Mouse (Mus musculus) macrophage (primary cell): Measurements from ENCODE around the gene Rsph10b. TPM values are rescaled to one million over a fixed set of nuclear protein-coding genes. Genes with fewer than 3 reads are reported as not detected.

Experiments
- H3K27ac ChIP-seq: fragments of 350-480 bp; formaldehyde crosslinking; 2 replicates; pipeline ENCODE4 v1.9.0; 2021
- H3K36me3 ChIP-seq: fragments of 350-480 bp; formaldehyde crosslinking; 2 replicates; pipeline ENCODE4 v1.9.0; 2021; ENCODE audit errors: inconsistent target
- H3K4me3 ChIP-seq: fragments of 350-480 bp; formaldehyde crosslinking; 2 replicates; pipeline ENCODE4 v1.9.0; 2021; ENCODE audit errors: inconsistent target
- H3K79me2 ChIP-seq: fragments of 350-480 bp; formaldehyde crosslinking; 2 replicates; pipeline ENCODE4 v1.9.0; 2021; ENCODE audit errors: inconsistent target
- WGBS: methylation state at CpG from one replicate; pipeline ENCODE4 v1.1.7; 2026; ENCODE audit warnings: inconsistent platforms; ENCODE audit not compliant: missing documents; 5-methylcytosine and 5-hydroxymethylcytosine counted together
- polyA plus RNA-seq: library from polyadenylated mRNA; stranded (reverse); fragments of 250-400 nt; gene quantifications from 3 replicates; pipeline ENCODE4 v1.2.4, GENCODE M21; 2018; ENCODE audit warnings: inconsistent platforms

Gene Rsph10b
- polyA plus RNA-seq, 1 experiment from 2014 or later: not detected

DNA sequence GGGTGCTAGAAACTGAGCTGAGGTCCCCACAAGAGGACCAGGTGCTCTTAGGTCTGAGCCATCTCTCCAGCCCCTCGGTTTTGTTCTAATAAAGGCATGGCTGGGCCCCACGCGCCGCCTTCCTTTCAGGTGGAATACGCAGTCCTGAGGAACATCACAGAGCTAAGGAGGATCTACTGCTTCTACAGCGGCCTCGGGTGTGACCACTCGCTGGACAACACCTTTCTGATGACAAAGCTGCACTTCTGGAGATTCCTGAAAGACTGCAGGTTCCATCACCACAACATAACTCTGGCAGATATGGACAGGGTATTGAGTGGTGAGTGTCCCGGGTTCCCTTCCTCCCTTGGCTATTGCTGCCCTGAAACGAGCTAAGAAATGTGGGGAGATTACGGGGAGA is 26.7 kb downstream of the Rsph10b start:
- no peak overlapping the region for H3K4me3 ChIP-seq
- no peaks in the 10 kb centered on the region for H3K36me3 ChIP-seq
- H3K27ac ChIP-seq: no peak overlapping the region
- H3K79me2 ChIP-seq: no peaks in the 10 kb centered on the region
- WGBS: 96% methylated on average over 11 of the region's 11 CpGs

DNA sequence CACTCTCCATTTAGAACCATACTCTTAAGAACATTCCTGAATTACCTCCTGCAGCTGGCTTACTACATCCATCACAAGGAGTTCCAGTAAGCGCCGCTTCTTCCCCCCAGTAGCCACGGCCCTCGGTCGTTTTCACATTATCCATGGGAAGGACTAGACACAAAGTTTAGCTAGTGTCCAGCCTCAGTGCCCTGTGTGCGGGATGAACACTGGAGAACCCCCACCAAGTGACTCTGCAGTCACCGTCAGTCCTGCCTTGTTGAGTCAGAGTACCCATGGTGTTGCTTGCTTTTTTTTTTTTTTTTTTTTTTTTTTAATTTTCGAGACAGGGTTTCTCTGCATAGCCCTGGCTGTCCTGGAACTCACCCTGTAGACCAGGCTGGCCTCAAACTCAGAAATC is 28.3 kb downstream of the Rsph10b start:
- WGBS: 88% methylated on average over 8 of the region's 8 CpGs
- no peaks in the 10 kb centered on the region for H3K36me3 ChIP-seq
- no peaks in the 10 kb centered on the region for H3K79me2 ChIP-seq
- no peak overlapping the region for H3K4me3 ChIP-seq
- no peak overlapping the region for H3K27ac ChIP-seq

DNA sequence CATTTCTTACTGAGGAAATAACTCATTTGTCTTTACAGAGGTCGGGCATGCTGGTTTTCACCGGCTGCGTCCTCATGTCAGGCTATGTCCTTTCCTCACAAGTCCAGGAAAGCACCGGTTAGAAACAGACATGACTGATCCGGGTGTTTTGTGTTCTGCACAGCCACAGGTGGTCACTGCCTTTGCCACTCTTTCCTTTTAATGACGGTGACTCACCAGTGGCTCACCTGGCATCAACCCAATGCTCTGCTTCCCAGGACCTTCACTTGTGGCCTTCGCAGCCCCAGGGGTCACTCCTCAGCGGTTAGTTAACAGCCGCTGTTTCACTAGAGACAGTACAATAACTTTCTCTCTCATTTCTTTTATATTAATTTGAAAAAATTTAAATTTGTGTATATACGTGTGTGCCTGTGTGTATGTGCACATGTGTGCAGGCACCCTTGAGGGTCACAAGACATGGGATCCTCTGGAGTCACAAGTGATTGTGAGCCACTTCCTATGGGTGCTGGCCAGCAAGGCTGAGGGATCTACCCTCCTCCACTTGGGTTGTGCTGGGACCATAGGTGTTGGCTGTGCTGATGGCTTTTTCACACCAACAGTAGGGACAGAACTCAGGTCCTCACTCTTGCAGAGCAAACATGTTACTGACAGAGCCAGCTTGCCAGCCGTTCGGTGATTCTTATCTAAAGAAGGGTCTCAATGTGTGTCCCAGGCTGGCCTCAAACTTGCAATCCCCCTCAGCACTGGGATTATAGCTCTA is 32.9 kb downstream of the Rsph10b start:
- 55% methylated on average over 12 of the region's 12 CpGs for WGBS
- Histone ChIP-seq H3K36me3 (no peaks in the 10 kb centered on the region), H3K27ac (no peak overlapping the region), H3K79me2 (no peaks in the 10 kb centered on the region), H3K4me3 (no peak overlapping the region)

DNA sequence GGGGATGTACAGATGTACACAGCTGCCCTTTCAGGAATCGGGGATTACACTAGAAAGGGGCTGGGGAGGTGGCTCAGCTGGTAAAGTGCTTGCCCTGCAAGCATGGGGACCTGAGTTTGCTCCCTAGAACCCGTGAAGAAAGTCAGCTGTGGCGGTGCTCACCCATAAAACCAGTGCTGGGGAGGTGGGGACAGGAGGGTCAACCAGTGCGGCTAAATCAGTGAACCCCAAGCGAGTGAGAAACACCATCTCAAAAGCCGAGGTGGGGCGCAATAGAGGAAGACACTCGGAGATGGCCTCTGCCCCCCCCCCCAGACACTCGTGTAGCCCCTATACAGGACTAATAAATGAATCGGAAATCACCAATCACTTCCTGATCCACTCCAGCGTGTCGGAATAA is 33.8 kb downstream of the Rsph10b start:
- H3K27ac ChIP-seq: no peak overlapping the region
- H3K4me3 ChIP-seq: no peak overlapping the region
- no peaks in the 10 kb centered on the region for H3K36me3 ChIP-seq
- H3K79me2 ChIP-seq: no peaks in the 10 kb centered on the region
- WGBS: 90% methylated on average over 11 of the region's 12 CpGs

DNA sequence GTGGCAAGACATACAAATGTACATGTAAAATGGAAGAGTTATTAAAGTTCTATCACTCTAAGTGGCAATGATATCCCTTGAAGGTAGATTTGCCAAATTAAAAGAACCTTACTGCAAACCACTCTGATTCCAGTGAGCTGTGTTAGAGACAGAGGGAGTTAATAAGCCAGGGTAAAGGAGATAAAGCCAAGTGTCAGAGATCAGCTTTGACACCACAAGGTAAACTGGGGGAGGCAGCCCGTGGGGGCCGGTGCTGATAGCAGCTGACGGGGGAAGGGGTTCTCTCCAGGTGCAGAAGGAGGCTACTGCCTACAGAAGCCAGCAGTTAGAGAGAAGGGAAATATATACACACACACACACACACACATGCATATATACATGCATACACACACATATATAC is 39.8 kb downstream of the Rsph10b start:
- no peaks in the 10 kb centered on the region for H3K79me2 ChIP-seq
- WGBS: 92% methylated on average over 3 of the region's 3 CpGs

DNA sequence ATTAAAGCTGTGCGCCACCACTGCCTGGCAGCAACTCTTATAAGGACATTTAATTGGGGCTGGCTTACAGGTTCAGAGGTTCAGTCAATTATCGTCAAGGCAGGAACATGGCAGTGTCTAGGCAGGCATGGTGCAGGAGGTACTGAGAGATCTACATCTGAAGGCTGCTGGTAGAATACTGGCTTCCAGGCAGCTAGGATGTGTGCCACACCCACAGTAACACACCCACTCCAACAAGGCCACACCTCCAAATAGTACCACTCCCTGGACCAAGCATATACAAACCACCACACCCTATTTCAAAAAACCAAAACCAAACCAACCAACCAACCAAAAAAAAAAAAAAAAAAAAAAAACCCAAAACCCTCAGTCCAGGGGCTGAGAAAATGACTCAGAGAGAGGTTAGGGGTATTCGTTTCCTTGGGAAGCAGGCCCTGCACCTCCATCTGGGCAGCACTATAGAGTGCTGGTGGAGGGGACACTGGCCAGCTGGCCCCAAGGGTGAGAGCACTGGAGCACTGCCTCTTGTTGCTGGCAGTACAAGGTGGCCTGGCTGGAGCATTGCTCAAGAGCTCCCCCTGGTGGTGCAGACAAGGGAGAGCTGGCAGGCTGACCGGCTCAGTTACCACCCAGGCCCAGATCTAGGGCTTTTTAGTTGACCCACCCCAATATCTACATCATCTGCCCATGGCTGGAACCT is 42.2 kb downstream of the Rsph10b start:
- Histone ChIP-seq H3K4me3 (no peak overlapping the region), H3K36me3 (no peaks in the 10 kb centered on the region), H3K27ac (no peak overlapping the region), H3K79me2 (no peaks in the 10 kb centered on the region)
- 55% methylated on average over 3 of the region's 4 CpGs for WGBS

More for the DNA sequence above, 39.8 kb downstream of the Rsph10b start:
- no peak overlapping the region for H3K4me3 ChIP-seq
- no peak overlapping the region for H3K27ac ChIP-seq
- H3K36me3 ChIP-seq: no peaks in the 10 kb centered on the region

DNA sequence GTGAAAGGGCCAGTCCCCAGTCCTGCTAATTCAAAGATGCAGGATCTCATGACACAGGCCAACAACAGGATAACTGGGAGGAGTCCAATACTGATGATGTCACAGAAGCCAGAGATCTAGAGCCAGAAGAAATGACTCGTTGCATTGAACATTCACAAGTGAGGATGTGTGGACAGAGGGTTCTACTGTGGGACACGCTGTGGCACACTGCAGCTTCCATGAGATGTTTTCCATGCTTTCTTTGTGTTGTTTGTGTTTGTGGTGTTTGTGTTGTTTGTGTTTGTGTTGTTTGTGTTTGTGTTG is 42.7 kb downstream of the Rsph10b start:
- Histone ChIP-seq H3K79me2 (no peaks in the 10 kb centered on the region), H3K36me3 (no peaks in the 10 kb centered on the region), H3K4me3 (no peak overlapping the region), H3K27ac (no peak overlapping the region)
- WGBS: 24% methylated on average over 2 of the region's 2 CpGs

DNA sequence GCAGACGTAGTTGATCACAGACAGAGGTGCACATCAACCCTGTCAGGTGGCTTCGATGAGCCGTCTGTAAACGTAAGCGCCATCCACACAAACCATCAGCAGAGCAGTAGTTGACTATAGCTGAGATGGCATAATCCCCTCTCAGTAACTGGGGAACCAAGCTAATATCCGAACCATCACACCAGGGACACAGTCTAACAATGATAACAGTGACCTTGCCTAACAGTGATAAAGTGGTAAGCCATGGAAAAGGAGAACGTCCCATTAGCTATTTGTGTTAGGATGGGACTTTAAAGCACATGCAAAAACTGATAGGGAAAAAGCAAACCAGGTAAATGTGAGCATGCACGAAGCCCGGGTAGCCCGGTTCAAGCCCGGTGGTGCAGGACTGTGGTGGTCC is 43.4 kb downstream of the Rsph10b start:
- Histone ChIP-seq H3K27ac (no peak overlapping the region), H3K4me3 (no peak overlapping the region)
- WGBS: 95% methylated on average over 11 of the region's 11 CpGs

DNA sequence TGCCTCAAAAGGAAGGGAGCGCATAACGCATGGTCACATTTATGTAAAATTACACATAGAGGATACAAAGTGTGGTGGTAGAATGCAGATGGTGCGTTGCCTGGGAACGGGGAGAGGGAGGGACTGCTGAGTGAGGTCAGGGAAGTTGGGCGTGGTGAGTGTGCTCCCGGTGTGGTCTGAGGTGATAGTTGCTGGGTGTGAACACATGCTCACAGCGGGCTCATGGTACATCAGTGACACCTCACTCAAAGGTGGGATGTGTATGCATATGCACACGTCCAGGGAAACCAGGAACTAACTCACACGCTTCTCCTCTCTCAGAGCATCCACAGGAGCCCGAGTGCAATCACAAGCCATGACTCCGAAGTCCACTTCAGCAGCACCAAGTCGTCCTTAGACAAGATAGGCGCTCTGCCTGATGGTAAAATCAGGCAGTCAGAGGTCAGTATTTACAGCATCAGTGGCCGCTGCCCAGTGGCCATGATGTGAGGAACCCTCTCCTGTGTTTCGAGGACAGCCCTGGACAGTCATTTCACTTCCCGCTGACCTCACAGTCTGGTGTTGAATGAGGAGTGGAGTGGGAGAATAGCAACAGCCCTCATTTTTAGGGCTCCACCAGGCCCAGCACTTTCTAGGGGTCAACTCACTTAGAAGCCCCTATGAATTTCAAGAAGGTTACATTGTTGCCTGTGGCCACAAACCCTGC is 44.0 kb downstream of the Rsph10b start:
- Histone ChIP-seq H3K27ac (no peak overlapping the region), H3K79me2 (no peaks in the 10 kb centered on the region), H3K4me3 (no peak overlapping the region), H3K36me3 (no peaks in the 10 kb centered on the region)
- WGBS: 79% methylated on average over 16 of the region's 16 CpGs

More for the DNA sequence above, 43.4 kb downstream of the Rsph10b start:
- no peaks in the 10 kb centered on the region for H3K36me3 ChIP-seq
- H3K79me2 ChIP-seq: no peaks in the 10 kb centered on the region

DNA sequence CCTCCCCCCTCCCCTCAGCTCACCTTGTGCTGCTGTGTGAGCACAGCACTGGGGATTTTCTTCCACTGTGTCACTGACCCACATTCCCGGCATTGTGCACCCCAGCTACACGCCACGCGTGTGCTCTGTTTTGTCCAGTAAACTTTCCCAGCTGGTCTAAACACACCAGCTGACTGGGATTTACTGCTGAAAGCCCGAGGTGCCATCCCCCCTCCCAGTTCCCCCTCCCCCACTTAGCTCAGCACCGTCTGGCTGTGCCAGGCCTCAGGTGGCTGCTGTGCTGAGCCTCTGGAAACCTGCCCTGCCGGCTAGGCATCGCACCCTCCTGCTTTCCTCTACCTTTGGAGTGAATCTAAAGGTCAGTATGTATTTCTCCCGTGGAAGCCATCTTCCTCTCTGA is 48.0 kb downstream of the Rsph10b start:
- H3K4me3 ChIP-seq: no peak overlapping the region
- peaks cover 5% of the 10 kb centered on the region; the same call in 1 of the 2 replicates for H3K36me3 ChIP-seq
- no peaks in the 10 kb centered on the region for H3K79me2 ChIP-seq
- H3K27ac ChIP-seq: no peak overlapping the region
- 77% methylated on average over 9 of the region's 9 CpGs for WGBS

DNA sequence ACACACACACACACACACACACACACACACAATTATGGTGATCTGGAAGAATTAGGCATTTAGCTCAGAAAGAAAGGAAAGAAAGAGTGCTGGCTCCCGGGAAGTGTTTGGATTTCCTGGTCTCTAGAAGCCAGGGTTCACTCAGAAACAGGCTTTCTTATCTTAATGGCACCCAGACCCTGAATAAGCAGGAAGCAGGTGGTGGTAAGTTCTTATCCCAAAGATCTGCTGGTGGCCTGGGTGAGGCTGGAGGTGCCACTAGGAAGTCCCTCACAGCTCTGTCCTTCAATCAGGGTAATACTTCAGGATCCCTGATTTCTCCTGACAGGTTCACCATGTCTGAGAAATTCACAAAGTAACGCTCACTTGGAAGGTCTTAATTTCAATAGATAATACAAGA is 49.5 kb downstream of the Rsph10b start:
- Histone ChIP-seq H3K4me3 (no peak overlapping the region), H3K36me3 (peaks cover 17% of the 10 kb centered on the region), H3K79me2 (no peaks in the 10 kb centered on the region), H3K27ac (no peak overlapping the region)
- WGBS: 75% methylated on average over 2 of the region's 2 CpGs

DNA sequence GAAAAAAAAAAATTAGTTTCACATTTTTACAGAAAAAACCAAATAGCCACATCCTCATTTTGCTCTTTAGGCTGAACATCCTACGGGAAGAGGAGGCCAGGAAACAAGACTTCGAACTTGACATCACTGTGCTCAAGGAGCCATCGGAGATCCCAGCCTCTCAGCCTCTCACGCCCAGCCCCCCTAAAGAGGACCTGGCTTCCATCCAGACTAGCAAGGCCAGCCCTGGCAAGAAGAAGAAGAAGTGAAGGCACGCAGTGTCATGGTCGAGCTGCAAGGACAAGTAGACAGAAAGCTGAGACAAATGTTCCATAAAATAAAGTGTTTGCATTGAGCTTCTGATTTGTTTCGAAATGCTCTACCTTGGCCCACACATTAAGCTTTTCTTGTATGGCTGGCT is 52.5 kb downstream of the Rsph10b start:
- no peak overlapping the region for H3K4me3 ChIP-seq
- peaks cover 41% of the 10 kb centered on the region for H3K36me3 ChIP-seq
- no peaks in the 10 kb centered on the region for H3K79me2 ChIP-seq
- no peak overlapping the region for H3K27ac ChIP-seq
- WGBS: 80% methylated on average over 7 of the region's 7 CpGs

DNA sequence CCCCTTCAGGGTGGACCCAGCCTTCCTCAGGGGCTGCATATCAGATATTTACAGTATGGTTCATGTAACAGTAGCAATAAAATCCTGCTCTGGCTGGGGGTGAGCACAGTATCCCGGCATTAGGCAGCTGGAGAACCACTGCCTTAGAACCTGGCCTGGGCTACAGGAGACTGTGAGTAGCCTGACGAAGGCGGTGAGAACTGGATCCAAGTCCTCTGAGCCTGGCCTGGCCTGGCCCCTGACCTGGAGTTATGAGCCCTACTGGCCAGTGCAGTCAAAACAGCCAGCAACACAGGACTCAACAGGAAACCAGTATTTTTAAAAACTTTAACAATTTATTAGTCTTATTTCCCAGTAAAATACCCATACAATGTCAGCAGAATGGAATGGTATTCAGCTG is 54.8 kb downstream of the Rsph10b start:
- no peaks in the 10 kb centered on the region for H3K79me2 ChIP-seq
- H3K27ac ChIP-seq: no peak overlapping the region
- no peak overlapping the region for H3K4me3 ChIP-seq
- H3K36me3 ChIP-seq: peaks cover 60% of the 10 kb centered on the region
- 88% methylated on average over 3 of the region's 3 CpGs for WGBS

DNA sequence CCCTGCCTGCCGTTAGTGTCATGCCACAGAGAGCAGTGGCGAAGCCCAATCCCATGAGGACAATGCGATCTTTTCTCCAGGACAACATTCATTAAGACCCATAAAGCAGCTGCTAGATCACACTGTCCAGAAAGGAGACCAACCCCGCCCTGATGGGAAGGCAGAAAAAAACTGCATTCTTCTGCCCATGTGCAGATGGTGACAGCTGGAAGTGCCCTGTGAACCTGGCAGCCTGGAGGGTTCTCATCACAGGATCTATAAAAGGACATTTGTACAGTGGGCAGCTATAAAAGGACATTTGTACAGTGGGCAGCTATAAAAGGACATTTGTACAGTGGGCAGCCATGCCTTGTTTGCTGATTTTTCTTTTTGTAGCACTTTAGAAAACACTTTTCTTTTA is 56.2 kb downstream of the Rsph10b start:
- WGBS: 100% methylated on average over 4 of the region's 4 CpGs
- H3K36me3 ChIP-seq: peaks cover 74% of the 10 kb centered on the region
- H3K27ac ChIP-seq: no peak overlapping the region
- no peaks in the 10 kb centered on the region for H3K79me2 ChIP-seq
- H3K4me3 ChIP-seq: no peak overlapping the region

DNA sequence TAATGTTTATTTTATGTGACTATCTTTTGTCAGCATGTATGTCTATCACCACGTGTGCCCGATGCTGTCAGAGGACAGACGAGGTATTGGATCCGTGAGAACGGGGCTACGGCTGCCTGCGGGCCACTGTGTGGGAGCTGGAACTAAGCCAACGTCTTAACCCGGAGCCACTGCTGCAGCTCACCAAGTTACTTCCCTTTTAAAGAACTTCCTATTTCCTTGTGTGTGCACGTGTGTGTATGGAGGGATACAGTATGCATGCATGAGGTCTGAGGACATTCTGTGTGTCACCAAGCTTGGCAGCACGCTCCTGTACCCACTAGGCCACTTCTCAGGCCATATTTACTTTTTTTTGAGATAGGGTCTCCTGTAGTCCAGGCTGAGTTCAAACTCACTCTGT is 57.3 kb downstream of the Rsph10b start:
- H3K4me3 ChIP-seq: no peak overlapping the region
- no peaks in the 10 kb centered on the region for H3K79me2 ChIP-seq
- 7% methylated on average over 11 of the region's 11 CpGs for WGBS
- H3K27ac ChIP-seq: no peak overlapping the region
- peaks cover 80% of the 10 kb centered on the region for H3K36me3 ChIP-seq
